Mouse (Mus musculus) hindbrain, embryonic 11.5 days (tissue): ENCODE results near the gene Nek5. TPM values are rescaled to one million over a fixed set of nuclear protein-coding genes. Genes with fewer than 3 reads are reported as not detected.

Experiments used
- polyA plus RNA-seq: library from polyadenylated mRNA; unstranded; fragments of >200 nt; fragmentation: Nextera tagmentation; extraction: Ambion mirVana; gene quantifications from 2 replicates; pipeline ENCODE4 v1.2.1, GENCODE M21; 2014

Gene Nek5
- polyA plus RNA-seq, 1 experiment from 2014 or later: 0.91 TPM

Other genes starting within 250 kb of the Nek5 start
- gene Defb9, start 239.6 kb downstream of the Nek5 start, polyA plus RNA-seq: not detected in 2 replicates
- 7.8 and 9.1 TPM in 2 replicates for gene Defb11, start 218.6 kb downstream of the Nek5 start, polyA plus RNA-seq
- not detected in 2 replicates for gene Defb15, start 192.3 kb downstream of the Nek5 start, polyA plus RNA-seq
- gene Defb35, start 186.7 kb downstream of the Nek5 start, polyA plus RNA-seq: not detected in 2 replicates
- not detected in 2 replicates for gene Defb13, start 178.3 kb downstream of the Nek5 start, polyA plus RNA-seq
- gene Fam90a1a, start 166.3 kb downstream of the Nek5 start, polyA plus RNA-seq: not detected in 2 replicates
- gene Ccdc70, start 155.3 kb downstream of the Nek5 start, polyA plus RNA-seq: not detected in 2 replicates
- gene Atp7b, start 64.7 kb downstream of the Nek5 start, polyA plus RNA-seq: 1.3 and 1.9 TPM in 2 replicates
- 32.3 and 34.1 TPM in 2 replicates for gene Alg11, start 64.3 kb downstream of the Nek5 start, polyA plus RNA-seq
- gene Nek3, start 41.4 kb upstream of the Nek5 start, polyA plus RNA-seq: 10.2 and 10.5 TPM in 2 replicates
- gene Ckap2, start 60.8 kb upstream of the Nek5 start, polyA plus RNA-seq: 52.1 and 58.7 TPM in 2 replicates
- 35.8 and 39.8 TPM in 2 replicates for gene Vps36, start 67.8 kb upstream of the Nek5 start, polyA plus RNA-seq
- 8.8 and 10.8 TPM in 2 replicates for gene Thsd1, start 102.3 kb upstream of the Nek5 start, polyA plus RNA-seq
- gene Tpte, start 158.4 kb upstream of the Nek5 start, polyA plus RNA-seq: not detected in 2 replicates